Mouse (Mus musculus) erythroblast, embryonic 14.5 days (primary cell): ENCODE results near the gene Gm21992.

Experiments used
- GATA1 ChIP-seq: IDR thresholded peaks from 2 replicates; pipeline ENCODE4 v1.6.1; 2012; ENCODE audit warnings: low read length, inconsistent platforms, mixed read lengths
- TAL1 ChIP-seq: IDR thresholded peaks from 3 replicates; pipeline ENCODE4 v1.6.1; 2012; ENCODE audit warnings: low read length, inconsistent platforms, mixed read lengths

GRCm38 (mm10) chr19:4700656-4701055 lies 110.8 kb downstream of the Gm21992 start:
- TF ChIP-seq TAL1: no peak
- TF ChIP-seq GATA1: no peak
